Mouse (Mus musculus): Measurements from ENCODE around the gene Eid2. TPM values are rescaled to one million over a fixed set of nuclear protein-coding genes. Genes with fewer than 3 reads are reported as not detected.

Eid2 gene
- polyA plus RNA-seq, 1 experiment: 63.2 TPM

DNA sequence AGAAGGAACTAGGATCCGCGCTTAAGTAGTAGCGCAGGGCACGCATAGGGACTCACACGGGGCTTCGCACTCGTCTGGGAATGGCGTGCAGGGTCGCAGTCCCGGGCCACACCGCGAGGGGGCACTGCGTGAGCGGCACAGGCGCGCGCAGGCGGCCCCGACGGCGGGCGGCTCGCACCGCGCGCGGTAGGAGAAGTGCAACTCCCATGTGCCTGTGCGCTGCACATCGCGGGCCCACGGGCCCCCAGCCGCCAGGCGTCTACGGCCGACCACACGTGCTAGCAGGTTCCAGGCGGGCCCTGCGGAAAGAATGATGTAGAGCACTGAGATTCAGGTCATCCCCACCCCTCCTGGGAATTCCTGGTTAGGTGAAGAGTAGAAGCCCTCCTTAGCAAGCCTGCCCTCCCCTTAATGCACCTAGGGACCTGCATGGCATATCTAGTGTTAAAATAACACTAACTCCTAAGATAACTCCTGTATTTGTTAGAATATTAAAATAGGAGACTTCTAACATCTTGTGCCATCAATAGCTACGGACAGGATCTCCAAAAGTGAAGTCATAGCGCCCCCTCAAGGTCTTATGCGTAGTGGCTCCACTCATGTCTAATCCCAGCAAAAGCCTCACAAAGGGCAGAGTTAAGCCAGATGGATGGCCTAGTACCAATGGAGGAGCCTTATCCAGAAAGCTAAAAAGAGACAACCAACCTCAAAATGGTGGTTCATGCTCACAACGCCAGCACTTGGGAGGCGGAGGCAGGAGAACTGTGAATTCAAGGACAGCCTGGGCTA is 31.4 kb downstream of the Eid2 start:
- peak; percentile 91 for DNase-seq (ENCODE audit: low read depth)
- no peak for TF ChIP-seq POLR2A (IDR thresholded peaks at IDR 0.05; ENCODE audit: borderline replicate concordance, extremely low read depth, insufficient read depth, insufficient read length, poor library complexity, severe bottlenecking)
- peak; percentile 64; the same call in 1 of the 2 replicates for TF ChIP-seq CTCF (IDR thresholded peaks at IDR 0.05; ENCODE audit: borderline replicate concordance, extremely low read depth, insufficient read depth, insufficient read length)

DNA sequence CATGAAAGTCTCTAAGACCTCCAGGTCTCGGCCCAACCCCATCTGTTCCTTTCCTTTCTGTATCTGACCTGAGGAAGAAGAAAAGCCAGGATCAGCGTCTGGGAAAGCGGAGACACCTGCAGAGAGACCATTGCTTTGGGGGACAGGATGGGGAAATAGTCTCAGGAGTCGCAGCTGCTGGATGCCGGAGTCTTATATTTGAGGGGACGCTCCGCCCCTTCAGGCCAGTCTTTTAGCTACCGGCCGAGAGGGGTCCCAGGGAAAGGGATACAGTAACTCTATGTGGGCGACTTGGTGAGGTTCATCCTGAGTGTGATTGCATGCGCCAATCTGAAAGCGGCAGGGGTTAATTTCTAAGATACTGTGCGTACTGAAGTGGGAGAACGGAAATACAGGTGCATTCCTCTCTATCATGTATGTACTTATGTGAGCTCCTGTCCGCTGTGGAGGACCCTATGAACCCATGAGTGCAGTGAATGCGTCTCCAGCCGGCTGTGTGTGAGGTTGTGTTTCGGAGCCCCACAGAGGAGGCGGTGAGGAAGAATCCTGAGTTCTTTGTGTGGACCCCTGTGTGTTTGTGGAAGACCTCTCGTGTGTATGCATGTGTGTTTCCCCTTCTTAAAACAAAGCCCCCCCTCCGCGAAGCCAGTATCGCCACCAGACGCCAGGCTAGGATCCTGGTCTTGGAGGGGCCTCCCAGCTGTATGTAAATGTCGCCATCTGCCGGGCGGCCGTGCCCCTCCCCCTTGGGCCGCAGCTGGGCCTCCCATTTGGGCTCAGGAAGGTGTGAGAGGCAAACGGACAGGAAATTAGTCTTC is 34.1 kb downstream of the Eid2 start, which contains the start of gene Dll3:
Gene Dll3, minus strand, starts transcription at position 623 of the 818 bp plus-strand sequence.
- DNase-seq (ENCODE audit: low read depth): peak; percentile 92
- TF ChIP-seq CTCF (IDR thresholded peaks at IDR 0.05; ENCODE audit: borderline replicate concordance, extremely low read depth, insufficient read depth, insufficient read length) (peak; percentile 56), POLR2A (IDR thresholded peaks at IDR 0.05; ENCODE audit: borderline replicate concordance, extremely low read depth, insufficient read depth, insufficient read length, poor library complexity, severe bottlenecking) (peak; percentile 11; the same call in 1 of the 2 replicates)

DNA sequence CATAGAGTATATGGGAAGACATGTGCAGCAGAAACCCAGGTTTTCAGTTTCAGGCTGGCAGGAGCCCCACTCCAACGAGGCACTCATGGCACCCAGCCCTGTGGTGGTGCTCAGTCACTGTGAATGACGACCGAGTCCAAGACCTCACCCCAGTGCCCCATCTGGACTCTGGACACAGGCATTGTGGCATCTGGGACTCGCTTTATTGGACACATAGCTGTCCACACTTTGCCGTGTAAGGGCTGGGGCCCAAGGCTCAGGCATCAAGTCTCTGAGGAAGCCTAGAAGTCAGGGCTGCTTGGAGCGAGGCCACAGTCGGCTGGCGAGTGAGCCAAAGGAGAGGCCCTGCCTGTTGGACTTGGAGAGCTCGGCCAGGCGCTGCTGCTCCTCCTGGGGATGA is 38.0 kb downstream of the Eid2 start:
- no peak for DNase-seq (ENCODE audit: low read depth)
- TF ChIP-seq POLR2A (IDR thresholded peaks at IDR 0.05; ENCODE audit: borderline replicate concordance, extremely low read depth, insufficient read depth, insufficient read length, poor library complexity, severe bottlenecking) (no peak), CTCF (IDR thresholded peaks at IDR 0.05; ENCODE audit: borderline replicate concordance, extremely low read depth, insufficient read depth, insufficient read length) (no peak)

DNA sequence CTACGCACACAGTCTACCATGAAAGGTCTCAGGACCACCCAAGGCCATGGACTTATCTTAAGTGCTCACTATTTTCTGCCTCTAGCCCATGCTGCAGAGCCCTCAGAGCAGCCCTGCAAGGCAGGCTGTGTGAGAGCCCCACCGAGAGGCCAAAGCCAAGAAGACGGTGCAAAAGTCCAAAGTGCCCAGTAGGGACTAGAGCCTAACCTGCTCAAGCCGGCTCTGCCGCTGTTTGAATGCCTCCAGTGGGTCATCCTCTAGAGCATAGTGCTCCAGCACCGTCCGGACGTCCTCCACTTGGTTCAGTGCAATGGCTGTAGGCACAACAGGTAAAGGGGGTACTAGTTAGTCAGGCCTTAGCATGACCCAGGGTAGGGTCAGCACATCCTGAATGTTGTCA is 38.5 kb downstream of the Eid2 start:
- no peak for TF ChIP-seq CTCF (IDR thresholded peaks at IDR 0.05; ENCODE audit: borderline replicate concordance, extremely low read depth, insufficient read depth, insufficient read length)
- no peak for TF ChIP-seq POLR2A (IDR thresholded peaks at IDR 0.05; ENCODE audit: borderline replicate concordance, extremely low read depth, insufficient read depth, insufficient read length, poor library complexity, severe bottlenecking)
- no peak for DNase-seq (ENCODE audit: low read depth)

DNA sequence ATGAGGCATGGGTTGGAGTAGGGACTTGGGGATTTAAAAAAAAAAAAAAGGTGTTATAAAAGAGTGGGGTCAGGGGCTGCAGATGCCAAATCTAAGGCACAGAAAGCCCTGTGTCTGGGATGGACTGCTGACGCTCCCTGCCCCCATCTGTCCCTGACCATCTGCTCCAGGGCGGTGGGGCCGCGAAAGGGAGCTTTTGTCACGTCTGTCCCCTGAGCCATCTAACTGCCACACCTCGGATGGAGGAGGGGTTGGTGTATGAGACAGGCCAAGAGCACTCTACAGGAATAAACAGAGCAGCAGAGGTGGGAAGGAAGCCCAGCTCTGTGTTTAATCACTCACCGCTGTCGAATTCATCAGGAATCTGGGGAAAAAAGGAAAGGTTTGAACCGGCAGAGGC is 42.1 kb downstream of the Eid2 start:
- peak; percentile 59 for DNase-seq (ENCODE audit: low read depth)
- no peak for TF ChIP-seq CTCF (IDR thresholded peaks at IDR 0.05; ENCODE audit: borderline replicate concordance, extremely low read depth, insufficient read depth, insufficient read length)

DNA sequence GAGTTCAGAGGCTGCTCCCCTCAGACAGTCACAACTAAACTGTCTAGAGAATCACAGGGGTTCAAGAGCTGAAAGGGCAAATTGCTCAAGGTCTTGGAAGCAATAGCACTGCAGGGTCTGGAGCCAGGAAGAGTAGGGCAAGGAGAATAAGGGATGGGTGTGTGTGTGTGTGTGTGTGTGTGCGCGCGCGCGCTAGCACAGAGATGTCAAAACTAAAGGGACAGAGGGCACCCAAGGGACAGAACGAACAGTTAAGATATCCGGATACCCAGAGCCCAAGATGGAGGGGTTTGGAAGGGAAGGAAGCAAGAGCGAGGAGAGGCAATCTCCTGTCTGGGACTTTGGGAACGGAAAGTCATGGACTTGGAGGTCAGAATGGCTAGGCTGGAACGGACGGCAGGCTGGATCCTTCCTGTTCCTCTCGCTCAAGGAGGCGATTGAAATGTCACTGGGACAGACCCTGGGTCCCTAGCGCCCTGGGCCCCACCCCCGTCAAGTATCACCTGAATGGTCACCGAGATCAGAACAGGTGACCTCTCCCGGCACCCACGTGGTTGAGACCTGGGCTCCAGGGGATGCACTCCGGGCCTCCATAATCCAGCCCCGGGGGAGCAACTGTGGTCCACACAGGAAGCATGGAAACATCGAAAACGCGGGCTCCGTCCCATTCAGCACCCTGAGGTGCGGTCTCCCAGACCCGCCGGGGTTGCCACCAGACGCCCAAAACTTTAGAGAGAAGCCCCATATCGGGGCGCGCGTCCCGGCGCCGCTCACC is 43.7 kb downstream of the Eid2 start:
- no peak for DNase-seq (ENCODE audit: low read depth)
- TF ChIP-seq CTCF (IDR thresholded peaks at IDR 0.05; ENCODE audit: borderline replicate concordance, extremely low read depth, insufficient read depth, insufficient read length): no peak
- no peak for TF ChIP-seq POLR2A (IDR thresholded peaks at IDR 0.05; ENCODE audit: borderline replicate concordance, extremely low read depth, insufficient read depth, insufficient read length, poor library complexity, severe bottlenecking)

DNA sequence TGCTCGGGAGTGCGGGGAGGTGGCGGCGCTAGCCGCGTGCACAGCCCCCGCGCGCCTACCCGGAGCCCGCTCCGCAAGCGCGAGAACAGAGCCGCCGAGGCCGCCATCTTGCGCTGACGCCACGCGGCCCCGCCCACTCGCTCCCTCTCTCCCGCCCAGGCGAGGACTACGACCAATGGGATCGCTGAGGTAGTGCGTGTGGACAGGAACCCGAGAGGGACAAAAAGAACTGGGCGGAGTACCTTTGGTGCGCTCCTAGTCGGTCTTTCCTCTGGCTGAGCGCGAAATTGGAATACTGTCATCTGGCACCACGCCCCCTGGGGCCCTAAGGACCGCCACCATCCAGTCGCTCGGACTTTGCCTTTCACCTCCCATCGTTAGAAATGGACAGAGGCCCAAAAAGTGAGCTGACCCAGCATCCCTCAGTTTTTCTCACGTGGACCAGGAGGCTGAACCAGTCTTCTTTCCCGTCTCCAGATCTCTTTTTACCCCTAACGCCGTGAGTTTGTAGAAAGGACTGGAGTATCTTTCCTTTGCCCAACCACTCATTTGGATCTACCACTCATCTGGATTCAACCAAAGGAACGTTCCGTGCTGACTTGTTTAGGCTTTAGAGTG is 44.4 kb downstream of the Eid2 start, which contains the start of gene Timm50:
Gene Timm50, minus strand, starts transcription at position 147 of the 618 bp plus-strand sequence.
- TF ChIP-seq POLR2A (IDR thresholded peaks at IDR 0.05; ENCODE audit: borderline replicate concordance, extremely low read depth, insufficient read depth, insufficient read length, poor library complexity, severe bottlenecking) (peak; percentile 94), CTCF (IDR thresholded peaks at IDR 0.05; ENCODE audit: borderline replicate concordance, extremely low read depth, insufficient read depth, insufficient read length) (no peak)
- peak; percentile 99 for DNase-seq (ENCODE audit: low read depth)

DNA sequence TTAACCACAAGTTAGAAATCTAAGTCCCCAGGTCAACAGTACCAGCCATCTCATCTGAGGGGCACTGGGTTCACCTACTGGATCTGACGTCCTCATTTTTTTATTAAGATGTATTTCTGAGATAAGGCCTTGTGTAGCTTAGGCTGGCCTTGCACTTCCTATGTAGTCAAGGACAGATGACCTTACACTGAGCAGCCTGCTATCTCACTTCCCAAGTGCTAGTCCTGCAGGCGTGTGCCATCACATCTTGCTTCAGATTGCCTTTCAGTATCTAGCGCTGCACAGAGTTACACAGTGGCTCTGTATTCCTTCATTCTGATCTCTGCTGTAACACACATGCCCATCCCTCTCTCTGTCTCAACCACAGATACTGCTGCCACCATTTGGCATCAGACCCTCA is 50.4 kb downstream of the Eid2 start:
- DNase-seq (ENCODE audit: low read depth): no peak
- TF ChIP-seq POLR2A (IDR thresholded peaks at IDR 0.05; ENCODE audit: borderline replicate concordance, extremely low read depth, insufficient read depth, insufficient read length, poor library complexity, severe bottlenecking) (no peak), CTCF (IDR thresholded peaks at IDR 0.05; ENCODE audit: borderline replicate concordance, extremely low read depth, insufficient read depth, insufficient read length) (no peak)

DNA sequence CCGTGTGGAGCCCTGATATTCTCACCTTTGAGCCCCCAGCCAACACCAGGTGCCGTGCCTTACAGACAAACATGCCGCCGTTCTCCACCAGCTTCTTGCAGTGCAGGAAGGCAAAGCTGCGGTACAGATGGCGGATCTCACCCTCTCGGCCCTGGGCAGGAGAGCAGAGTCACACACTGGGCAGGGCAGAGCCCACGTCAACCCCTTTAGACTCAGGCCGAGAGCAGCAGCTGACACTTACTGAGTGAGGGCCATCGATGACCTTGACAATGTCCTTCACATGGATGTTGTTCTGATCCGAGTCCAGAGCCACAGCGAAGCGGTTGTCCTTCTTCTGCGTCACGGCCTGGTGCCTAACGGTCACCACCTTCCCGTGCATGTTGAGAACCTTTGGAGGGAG is 51.0 kb downstream of the Eid2 start:
- DNase-seq (ENCODE audit: low read depth): no peak
- TF ChIP-seq POLR2A (IDR thresholded peaks at IDR 0.05; ENCODE audit: borderline replicate concordance, extremely low read depth, insufficient read depth, insufficient read length, poor library complexity, severe bottlenecking) (no peak), CTCF (IDR thresholded peaks at IDR 0.05; ENCODE audit: borderline replicate concordance, extremely low read depth, insufficient read depth, insufficient read length) (no peak)

Other genes with a start within 250 kb of the Eid2 start
- gene Psmc4, start 217.8 kb upstream of the Eid2 start, polyA plus RNA-seq (2012; rRNA removed): 228 and 275 TPM in 2 replicates
- gene Fcgbp, start 196.6 kb upstream of the Eid2 start, polyA plus RNA-seq (2012; rRNA removed): 0.20 and 0.22 TPM in 2 replicates
- gene 9530053A07Rik, start 138.4 kb upstream of the Eid2 start, polyA plus RNA-seq (2012; rRNA removed): 0.04 and 0.05 TPM in 2 replicates
- gene Fbl, start 98.2 kb upstream of the Eid2 start, polyA plus RNA-seq (2012; rRNA removed): 177 and 202 TPM in 2 replicates
- gene Dyrk1b, start 88.4 kb upstream of the Eid2 start, polyA plus RNA-seq (2012; rRNA removed): 40.1 and 43.3 TPM in 2 replicates
- gene Eid2b, start 9.9 kb downstream of the Eid2 start, polyA plus RNA-seq (2012; rRNA removed): 40.9 and 46.6 TPM in 2 replicates
- gene Selenov, start 23.3 kb downstream of the Eid2 start, polyA plus RNA-seq (2012; rRNA removed): 0.50 and 0.81 TPM in 2 replicates
- gene Dll3, start 34.4 kb downstream of the Eid2 start, polyA plus RNA-seq (2012; rRNA removed): 30.3 and 43.3 TPM in 2 replicates
- 105 and 134 TPM in 2 replicates for gene Timm50, start 44.2 kb downstream of the Eid2 start, polyA plus RNA-seq (2012; rRNA removed)
- gene Supt5, start 70.9 kb downstream of the Eid2 start, polyA plus RNA-seq (2012; rRNA removed): 103 and 118 TPM in 2 replicates
- 1,173 and 1,238 TPM in 2 replicates for gene Rps16, start 82.8 kb downstream of the Eid2 start, polyA plus RNA-seq (2012; rRNA removed)
- 20.2 and 35.0 TPM in 2 replicates for gene Plekhg2, start 104.7 kb downstream of the Eid2 start, polyA plus RNA-seq (2012; rRNA removed)
- 4.1 and 4.3 TPM in 2 replicates for gene Zfp36, start 112.4 kb downstream of the Eid2 start, polyA plus RNA-seq (2012; rRNA removed)
- gene Med29, start 124.8 kb downstream of the Eid2 start, polyA plus RNA-seq (2012; rRNA removed): 46.5 and 57.7 TPM in 2 replicates
- gene Paf1, start 125.1 kb downstream of the Eid2 start, polyA plus RNA-seq (2012; rRNA removed): 95.0 and 105 TPM in 2 replicates
- gene Gmfg, start 169.6 kb downstream of the Eid2 start, polyA plus RNA-seq (2012; rRNA removed): 2.8 and 3.3 TPM in 2 replicates
- 61.1 and 87.9 TPM in 2 replicates for gene Lrfn1, start 184.1 kb downstream of the Eid2 start, polyA plus RNA-seq (2012; rRNA removed)
- gene Ifnl2, start 242.6 kb downstream of the Eid2 start, polyA plus RNA-seq (2012; rRNA removed): not detected in 2 replicates

Measured in brain, embryonic 14.5 days (tissue).